Mouse (Mus musculus) B cell, adult (primary cell): Measurements from ENCODE around the gene Ms4a6b. TPM values are rescaled to one million over a fixed set of nuclear protein-coding genes. Genes with fewer than 3 reads are reported as not detected.

ENCODE experiments used
- total RNA-seq: library from RNA; stranded (reverse); gene quantifications from 4 replicates; pipeline ENCODE4 v1.2.4, GENCODE M21; 2023; ENCODE audit not compliant: inconsistent age

Gene Ms4a6b
- 75.6 to 97.7 TPM (median 82.5 TPM) in 4 replicates for total RNA-seq

DNA sequence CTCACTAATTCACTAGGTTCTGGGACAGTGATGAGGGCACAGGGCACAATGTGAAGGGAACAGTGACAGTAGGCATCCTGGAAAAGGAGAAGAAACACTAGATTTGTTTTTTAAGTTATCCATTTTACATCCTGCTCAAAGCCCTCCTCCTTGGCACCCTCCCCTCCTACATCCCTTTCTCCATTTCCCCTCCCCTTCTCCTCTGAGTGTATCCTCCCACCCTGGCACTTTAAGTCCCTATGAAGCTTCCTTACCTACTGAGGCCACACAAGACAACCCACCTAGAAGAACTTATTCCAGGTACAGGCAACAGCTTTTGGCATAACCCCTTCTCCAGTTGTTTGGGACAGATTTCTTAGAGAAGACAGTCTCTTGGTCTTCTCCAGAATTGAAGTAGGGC lies at the start of gene Ms4a6b:
Gene Ms4a6b, plus strand, starts transcription at position 267 of the 400 bp plus-strand sequence.

GRCm38 (mm10) chr19:11469215-11469614 lies 47.1 kb upstream of the Ms4a6b start, which contains the start of gene Ms4a6c:
Gene Ms4a6c (plus strand): TSS chr19:11469366.

GRCm38 (mm10) chr19:11485746-11486145 lies 30.6 kb upstream of the Ms4a6b start, which contains the start of gene Gm8369:
Gene Gm8369 (plus strand): TSS chr19:11485938.

DNA sequence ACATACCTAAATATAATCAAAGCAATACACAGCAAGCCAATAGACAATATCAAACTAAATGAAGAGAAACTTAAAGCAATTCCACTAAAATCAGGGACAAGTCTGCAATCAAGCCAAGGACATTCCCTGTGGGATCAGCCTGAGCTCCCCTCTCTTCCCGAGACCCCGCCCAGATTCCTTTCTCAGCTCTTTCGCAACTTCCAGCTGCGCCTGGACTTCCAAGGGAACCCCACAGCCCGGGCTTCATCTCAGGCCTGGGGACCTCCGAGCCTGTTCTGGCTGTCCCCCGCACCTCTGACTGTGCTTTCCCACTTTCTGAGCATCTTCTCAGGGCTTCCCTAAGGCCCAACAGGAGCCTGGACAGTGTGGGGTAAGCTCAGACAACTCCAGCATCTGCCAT lies 20.3 kb downstream of the Ms4a6b start, which contains the start of gene Ms4a4d:
Gene Ms4a4d, plus strand, starts transcription at position 209 of the 400 bp plus-strand sequence.

Other genes with a start within 250 kb of the Ms4a6b start
- not detected in 4 replicates for gene Ms4a5, start 232.6 kb upstream of the Ms4a6b start, total RNA-seq
- 0.45 to 0.80 TPM (median 0.62 TPM) in 4 replicates for gene Ms4a14, start 202.1 kb upstream of the Ms4a6b start, total RNA-seq
- gene Ms4a7, start 180.4 kb upstream of the Ms4a6b start, total RNA-seq: 1.4 to 3.6 TPM (median 1.9 TPM) in 4 replicates
- 1.7 to 3.0 TPM (median 2.1 TPM) in 4 replicates for gene Ms4a4a, start 141.0 kb upstream of the Ms4a6b start, total RNA-seq
- gene Ms4a4c, start 111.7 kb upstream of the Ms4a6b start, total RNA-seq: 171 to 202 TPM (median 193 TPM) in 4 replicates
- 19.0 to 28.4 TPM (median 21.9 TPM) in 4 replicates for gene Ms4a4b, start 73.0 kb upstream of the Ms4a6b start, total RNA-seq
- 17.6 to 21.8 TPM (median 20.2 TPM) in 4 replicates for gene Ms4a6c, start 47.1 kb upstream of the Ms4a6b start, total RNA-seq
- gene Gm8369, start 30.6 kb upstream of the Ms4a6b start, total RNA-seq: 189 to 234 TPM (median 225 TPM) in 4 replicates
- gene Ms4a4d, start 20.3 kb downstream of the Ms4a6b start, total RNA-seq: 0.32 to 0.48 TPM (median 0.45 TPM) in 3 of 4 replicates, not detected in the other
- 2.6 to 4.4 TPM (median 2.8 TPM) in 4 replicates for gene Ms4a6d, start 88.3 kb downstream of the Ms4a6b start, total RNA-seq
- not detected in 4 replicates for gene Ms4a2, start 107.2 kb downstream of the Ms4a6b start, total RNA-seq
- not detected in 4 replicates for gene Ms4a3, start 124.3 kb downstream of the Ms4a6b start, total RNA-seq
- 1.3 TPM in 1 of 4 replicates, not detected in the others for gene Oosp2, start 144.0 kb downstream of the Ms4a6b start, total RNA-seq
- gene Oosp1, start 174.6 kb downstream of the Ms4a6b start, total RNA-seq: 0.72 to 2.3 TPM (median 1.8 TPM) in 4 replicates
- gene Oosp3, start 180.5 kb downstream of the Ms4a6b start, total RNA-seq: not detected in 4 replicates
- not detected in 4 replicates for gene Gif, start 231.0 kb downstream of the Ms4a6b start, total RNA-seq